Mouse (Mus musculus) left cerebral cortex, postnatal 10 days (tissue): ENCODE measurements around the gene Tesk2. TPM values are rescaled to one million over a fixed set of nuclear protein-coding genes. Genes with fewer than 3 reads are reported as not detected.
"Not testable (repeated sequence)": the region's sequence is repeated elsewhere in the genome, so short reads cannot be mapped to it uniquely, and the experiment has no call there.

Source experiments
- DNase-seq, 2 experiments: peaks; one replicate each; pipeline ENCODE4 v3.0.0; 2021 to 2022; ENCODE audit warnings: low spot score in 2 of 2, mixed read lengths in 1 of 2; ENCODE audit errors: extremely low spot score in 1 of 2
- intact Hi-C: fragments of 180-260 bp; cut with DNase I; formaldehyde crosslinking; loops from one replicate; pipeline ENCODE4 v1.15.1; 2025
- total RNA-seq, 2 experiments: library from RNA; stranded (reverse); gene quantifications; 2 replicates each; pipeline ENCODE4 v1.2.3; 2021

Gene Tesk2
- total RNA-seq: 1 to 10 TPM; 1.9 to 2.6 TPM

DNA sequence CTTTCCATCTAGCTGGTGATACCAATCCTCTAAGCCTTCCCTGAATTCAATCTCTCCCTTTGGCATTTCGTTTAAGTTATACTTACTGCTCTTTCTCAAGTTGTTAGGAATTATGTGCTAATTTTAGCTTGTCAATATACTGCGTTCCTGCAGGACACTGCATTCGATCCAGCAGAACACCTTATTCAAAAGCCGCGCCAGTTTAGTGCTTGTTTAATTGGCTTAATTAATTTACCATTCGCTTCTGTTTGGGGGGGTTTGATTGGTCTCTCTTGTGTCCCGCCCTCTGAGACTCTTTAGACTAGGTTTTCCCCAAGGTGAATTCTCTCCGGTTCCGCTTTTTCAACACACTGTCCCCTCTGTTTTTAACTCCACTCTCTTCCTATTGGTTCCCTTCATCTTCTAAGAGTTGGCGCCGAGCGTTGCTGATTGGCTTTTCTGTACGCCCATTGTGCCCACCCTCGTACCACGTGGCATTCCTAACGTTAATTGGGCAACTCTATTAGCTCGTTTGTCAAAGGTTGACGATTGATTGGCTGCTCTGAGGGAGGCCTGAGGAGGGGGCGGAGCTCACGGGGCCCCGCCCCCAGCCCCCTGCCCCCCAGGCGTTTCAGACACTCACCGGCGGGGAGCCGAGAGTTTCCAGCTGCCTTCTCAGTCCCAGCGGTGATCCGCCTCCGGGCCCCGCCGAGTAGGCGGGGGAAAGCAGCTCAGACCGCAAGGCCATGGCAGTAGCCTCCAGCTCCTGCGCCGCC lies at the start of gene Tesk2:
Gene Tesk2, plus strand, starts transcription at position 606 of the 755 bp plus-strand sequence.
- intact Hi-C loops: no loop called here
- peak; percentile 94 to 95 for DNase-seq

- DNase-seq: peak in 1 of 2 experiments; percentile 42
- intact Hi-C loops: no loop called here
Measured at GRCm38 (mm10) chr4:116672785-116673184, 48.0 kb upstream of the Tesk2 start.

GRCm38 (mm10) chr4:116674761-116675160 lies 46.0 kb upstream of the Tesk2 start:
- DNase-seq, intact Hi-C loops: not testable (repeated sequence)

DNA sequence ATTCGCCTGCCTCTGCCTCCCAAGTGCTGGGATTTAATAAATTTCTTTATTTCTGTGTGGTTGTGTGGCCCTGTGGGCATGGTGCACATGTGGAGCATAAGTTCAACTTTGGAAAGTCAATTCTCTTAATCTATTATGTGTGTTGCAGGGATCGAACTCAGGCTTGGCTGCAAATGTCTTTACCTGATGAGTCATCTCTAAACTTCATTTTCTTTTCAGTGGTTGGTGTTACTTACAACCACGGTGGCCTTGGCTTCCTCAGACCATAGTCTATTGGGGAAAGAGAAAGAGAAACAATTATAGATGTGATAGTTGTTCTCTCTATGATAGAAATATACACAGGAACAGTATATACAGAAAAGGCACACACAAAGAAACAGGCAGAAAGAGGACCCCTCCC lies 44.7 kb upstream of the Tesk2 start:
- intact Hi-C loops: no loop called here
- DNase-seq: no peak

DNA sequence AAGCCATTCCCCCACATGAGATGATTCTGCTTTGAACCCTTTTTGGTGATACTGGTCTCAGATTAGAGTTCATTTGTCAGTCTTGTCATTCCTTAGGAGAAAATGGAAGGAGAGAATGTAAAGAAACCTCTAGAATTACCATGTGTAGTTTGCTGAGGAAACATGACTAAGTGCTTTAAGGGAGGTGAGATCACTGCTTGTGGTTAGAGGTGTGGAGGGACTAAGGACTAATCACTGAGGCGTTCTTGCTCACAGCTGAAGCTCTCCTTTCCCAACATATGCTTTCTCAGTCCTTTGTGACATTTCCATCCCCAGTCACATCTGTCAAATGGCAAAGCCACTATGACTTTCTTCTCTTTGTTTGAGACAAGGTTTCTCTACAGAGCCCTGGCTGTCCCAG lies 42.9 kb upstream of the Tesk2 start:
- intact Hi-C loops: no loop called here
- DNase-seq: no peak

GRCm38 (mm10) chr4:116679141-116679540 lies 41.6 kb upstream of the Tesk2 start:
- DNase-seq: no peak
- intact Hi-C loops: no loop called here

- DNase-seq, intact Hi-C loops: not testable (repeated sequence)
Measured at GRCm38 (mm10) chr4:116680521-116680920, 40.2 kb upstream of the Tesk2 start.

DNA sequence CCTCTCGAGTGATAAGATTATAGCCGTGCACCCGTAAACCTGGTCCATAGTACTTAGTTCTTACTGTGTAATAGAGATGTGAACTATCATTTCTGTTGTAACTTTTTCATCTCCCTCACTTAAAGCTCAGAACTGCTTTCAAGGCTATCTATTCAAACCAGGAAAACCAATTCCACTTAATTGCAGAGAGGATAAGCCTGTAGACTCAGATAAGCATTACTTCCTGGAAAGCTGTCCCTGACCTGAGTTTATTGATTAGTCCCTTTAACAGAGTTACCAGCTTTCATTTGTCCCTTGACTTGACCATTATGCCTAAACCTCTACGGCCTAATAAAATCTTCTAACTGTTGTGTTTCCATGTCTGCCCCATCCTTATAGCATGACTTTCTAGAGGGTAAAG lies 36.8 kb upstream of the Tesk2 start:
- no peak for DNase-seq

GRCm38 (mm10) chr4:116684665-116685064 lies 36.1 kb upstream of the Tesk2 start:
- DNase-seq: no peak
- intact Hi-C loops: loop anchor here (5.0 kb wide), 1 partner anchor 32 kb away; the partner anchor contains the start of gene Akr1a1

More for the DNA sequence above, 36.8 kb upstream of the Tesk2 start:
- intact Hi-C loops: no loop called here

GRCm38 (mm10) chr4:116685402-116686061 lies 35.2 kb upstream of the Tesk2 start, which contains the start of gene Prdx1:
Gene Prdx1, plus strand, starts transcription at chr4:116685544.
- DNase-seq: peak; percentile 88 to 98
- intact Hi-C loops: loop anchor here (5.0 kb wide), 1 partner anchor 33 kb away; the partner anchor contains the start of gene Akr1a1

- no peak for DNase-seq
- intact Hi-C loops: loop anchor here (5.0 kb wide), 1 partner anchor 35 kb away; the partner anchor contains the start of gene Akr1a1
Measured at GRCm38 (mm10) chr4:116687041-116687440, 33.7 kb upstream of the Tesk2 start.

DNA sequence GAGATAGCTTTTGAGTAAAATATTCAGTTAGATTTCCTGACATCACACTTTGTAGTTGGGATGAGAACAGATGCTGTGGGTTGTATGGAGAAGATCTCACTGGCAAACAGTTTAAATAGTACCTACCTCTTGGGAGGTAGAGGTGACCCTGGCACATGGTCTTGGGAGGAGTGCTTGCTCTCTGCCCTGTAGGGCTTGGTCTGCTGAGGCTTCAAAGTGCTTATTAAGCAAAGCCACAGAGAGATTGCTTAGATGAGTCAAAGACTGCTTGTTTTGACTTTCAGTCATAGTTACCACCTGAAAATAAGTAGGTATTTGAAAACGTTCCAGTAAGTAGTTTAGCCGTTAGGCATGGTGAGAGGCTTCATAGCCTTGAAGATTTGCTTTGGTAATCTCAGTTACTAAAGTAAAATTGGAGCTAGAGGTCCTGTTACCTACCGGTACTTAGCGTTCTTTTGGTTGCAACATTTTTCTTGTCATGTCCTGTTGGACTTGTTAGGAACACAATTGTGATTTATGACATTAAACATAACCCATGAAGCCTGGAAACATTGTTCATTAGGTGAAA lies 31.4 kb upstream of the Tesk2 start:
- no peak for DNase-seq
- intact Hi-C loops: loop anchor here (5.0 kb wide), 1 partner anchor 37 kb away; the partner anchor contains the start of gene Akr1a1

DNA sequence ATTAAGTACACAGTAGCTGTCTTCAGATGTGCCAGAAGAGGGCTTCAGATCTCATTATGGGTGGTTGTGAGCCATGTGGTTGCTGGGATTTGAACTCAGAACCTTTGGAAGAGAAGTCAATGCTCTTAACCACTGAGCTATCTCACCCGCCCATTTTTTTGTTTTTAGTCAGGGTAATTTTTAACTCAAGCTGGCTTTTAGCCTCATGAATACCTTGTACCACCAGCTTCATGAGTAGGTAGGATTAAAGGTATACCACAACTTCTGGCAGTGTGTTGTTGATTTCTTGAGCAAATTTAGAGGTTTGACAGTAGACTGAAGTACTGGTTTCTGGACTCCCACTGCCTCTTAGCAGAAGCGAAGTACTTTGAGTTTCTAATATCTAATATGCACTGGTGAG lies 28.6 kb upstream of the Tesk2 start:
- DNase-seq: no peak
- intact Hi-C loops: no loop called here

DNA sequence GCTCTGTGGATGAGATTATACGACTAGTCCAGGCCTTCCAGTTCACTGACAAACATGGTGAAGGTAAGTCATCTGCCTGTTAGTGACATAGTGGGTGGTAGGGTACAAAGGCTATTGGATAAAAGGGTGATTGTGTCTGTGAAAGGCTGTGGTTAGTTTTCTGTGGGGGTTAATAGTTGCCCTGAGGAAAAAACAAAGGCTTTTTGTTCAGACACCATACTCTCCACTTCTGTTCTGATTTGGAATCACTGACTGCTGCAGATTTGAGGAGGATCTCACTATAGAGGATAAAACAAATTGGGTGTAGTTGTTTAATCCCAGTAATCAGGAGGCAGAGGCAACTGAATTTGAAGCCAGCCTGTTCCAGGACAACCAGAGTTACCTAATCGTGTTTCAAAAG lies 27.0 kb upstream of the Tesk2 start:
- no peak for DNase-seq
- intact Hi-C loops: no loop called here

DNA sequence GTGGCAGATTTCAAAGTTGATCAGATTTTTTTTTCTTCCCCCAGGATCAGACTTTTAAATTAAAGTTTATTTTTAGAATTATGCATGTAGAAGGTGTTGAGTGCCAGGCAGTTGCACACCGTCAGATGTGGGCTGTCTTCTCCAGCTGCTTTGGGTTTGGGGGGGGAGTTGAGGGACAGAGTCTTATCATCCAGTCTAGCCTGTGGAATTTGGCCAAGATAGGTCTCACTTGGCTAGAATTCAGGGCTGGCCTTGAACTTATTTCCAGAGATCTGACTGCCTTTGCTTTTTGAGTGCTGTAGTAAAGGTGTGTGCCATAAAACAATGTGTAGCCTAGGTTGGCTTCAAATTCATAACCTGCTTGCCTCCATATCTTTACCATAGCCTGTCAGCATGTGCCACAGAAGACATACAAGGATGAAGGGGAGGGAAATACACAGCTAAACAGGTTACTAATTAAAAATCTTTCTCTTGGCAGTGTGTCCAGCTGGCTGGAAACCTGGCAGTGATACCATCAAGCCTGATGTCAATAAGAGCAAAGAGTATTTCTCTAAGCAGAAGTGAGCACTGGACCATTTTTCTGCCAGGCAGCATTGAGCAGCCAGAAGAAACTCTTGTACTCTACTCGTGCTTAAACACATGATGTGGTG lies 21.9 kb upstream of the Tesk2 start:
- intact Hi-C loops: no loop called here

GRCm38 (mm10) chr4:116700964-116701363 lies 19.8 kb upstream of the Tesk2 start:
- DNase-seq: no peak
- intact Hi-C loops: no loop called here

More for the DNA sequence above, 21.9 kb upstream of the Tesk2 start:
- no peak for DNase-seq

- peak; percentile 20 to 76 for DNase-seq
- intact Hi-C loops: no loop called here
Measured at GRCm38 (mm10) chr4:116703804-116704203, 16.9 kb upstream of the Tesk2 start.

DNA sequence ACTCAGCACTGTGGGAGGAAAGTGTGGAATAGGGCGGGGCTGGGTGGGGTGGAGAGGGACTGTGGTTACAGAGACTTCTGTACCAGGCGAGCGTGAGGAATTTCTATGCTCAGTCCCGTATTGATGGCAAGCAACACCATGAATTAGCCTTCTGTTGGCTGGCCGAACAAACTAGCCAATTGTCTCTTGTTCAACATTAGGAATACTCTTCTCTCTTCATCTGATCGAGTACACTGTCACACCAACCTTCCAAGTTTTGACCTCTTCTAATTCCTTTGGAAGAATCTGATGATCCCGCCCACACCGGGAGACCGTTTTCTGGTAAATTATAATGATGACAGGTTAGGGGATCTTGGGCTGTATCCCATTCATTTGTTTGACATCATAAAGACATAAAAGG lies 13.1 kb upstream of the Tesk2 start:
- no peak for DNase-seq
- intact Hi-C loops: no loop called here

DNA sequence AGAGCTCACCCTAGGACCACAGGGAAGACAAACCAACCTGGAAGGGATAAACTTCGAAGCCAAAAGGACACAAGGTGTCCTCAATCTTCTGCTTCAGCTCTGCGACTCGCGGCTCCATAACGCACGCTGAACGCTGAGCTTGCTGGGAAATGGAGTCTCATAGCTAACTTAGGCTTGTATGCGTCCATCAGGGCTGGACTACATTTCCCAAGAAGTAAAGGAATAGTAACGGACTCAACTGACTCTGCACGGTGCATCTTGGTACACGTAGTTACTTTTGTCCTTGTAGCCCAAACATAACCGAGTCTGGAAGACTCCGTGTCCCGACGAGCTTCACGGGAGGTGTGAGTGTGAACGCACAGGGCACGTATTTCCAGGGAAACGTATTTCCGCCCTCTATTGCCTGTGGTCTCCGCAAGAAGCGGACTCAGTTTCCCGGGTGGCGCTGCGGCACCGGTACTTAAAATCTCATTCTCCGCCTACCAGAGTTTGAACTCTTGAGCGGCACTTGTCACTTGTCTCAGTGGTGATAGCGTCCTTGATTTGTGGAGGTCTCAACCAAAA lies 12.5 kb upstream of the Tesk2 start, which contains the start of the genes Mmachc and Ccdc163:
Gene Mmachc, minus strand, starts transcription at position 206 of the 564 bp plus-strand sequence.
Gene Ccdc163, plus strand, starts transcription at position 309 of the 564 bp plus-strand sequence.
- intact Hi-C loops: no loop called here
- peak; percentile 93 to 96 for DNase-seq
